Mouse (Mus musculus) CH12.LX (cell line): Measurements from ENCODE around the gene Vegfc. TPM values are rescaled to one million over a fixed set of nuclear protein-coding genes. Genes with fewer than 3 reads are reported as not detected.

Source experiments
- DNase-seq: peaks from one replicate; pipeline ENCODE4 v3.0.0-alpha.2; 2013; ENCODE audit errors: extremely low read depth
- H3K27ac ChIP-seq: 2 replicates; pipeline ENCODE4 v1.5.1; 2012; ENCODE audit warnings: low read depth, mild to moderate bottlenecking, control low read depth, moderate library complexity; ENCODE audit not compliant: insufficient read depth
- H3K27me3 ChIP-seq: replicated peaks from 2 replicates; pipeline ENCODE3; 2012; ENCODE audit warnings: inconsistent platforms
- H3K36me3 ChIP-seq, 2 experiments: replicated peaks in 1 of 2; 2 replicates each; pipeline versions ENCODE3 to v1.6.1; 2012; ENCODE audit warnings: inconsistent platforms in 1 of 2, low read length in 1 of 2, mild to moderate bottlenecking in 1 of 2, mixed read lengths in 1 of 2, moderate library complexity in 1 of 2; ENCODE audit not compliant: control insufficient read depth in 1 of 2, insufficient read depth in 1 of 2
- H3K4me1 ChIP-seq, 2 experiments: 2 replicates each; pipeline ENCODE4 v1.6.1; 2012; ENCODE audit warnings: inconsistent platforms in 1 of 2, moderate library complexity in 1 of 2; ENCODE audit not compliant: insufficient read depth in 2 of 2, control insufficient read depth in 1 of 2
- H3K4me2 ChIP-seq: 2 replicates; pipeline ENCODE4 v1.6.1; 2012; ENCODE audit warnings: low read depth, mild to moderate bottlenecking, control low read depth; ENCODE audit not compliant: poor library complexity, insufficient read depth, severe bottlenecking
- H3K4me3 ChIP-seq, 3 experiments: fragments of 150-350 bp in 1 of 3; sonication (generic) in 1 of 3; replicated peaks in 1 of 3; 2 replicates each; pipeline versions ENCODE3 to v1.5.1; 2011 to 2012; ENCODE audit warnings: low read depth in 2 of 3, low read length in 2 of 3, mild to moderate bottlenecking in 2 of 3, moderate library complexity in 2 of 3, control low read depth in 1 of 3, improper control_type of control experiment in 1 of 3, inconsistent platforms in 1 of 3, mixed read lengths in 1 of 3; ENCODE audit not compliant: poor library complexity in 1 of 3
- H3K79me2 ChIP-seq: replicated peaks from 2 replicates; pipeline ENCODE4 v1.6.1; 2012; ENCODE audit warnings: mild to moderate bottlenecking, moderate library complexity; ENCODE audit not compliant: control insufficient read depth, poor library complexity, insufficient read depth, severe bottlenecking; ENCODE audit errors: extremely low read depth
- H3K9ac ChIP-seq: 2 replicates; pipeline ENCODE4 v1.6.1; 2012; ENCODE audit warnings: low read depth, mild to moderate bottlenecking, control low read depth, moderate library complexity; ENCODE audit not compliant: insufficient read depth
- H3K9me3 ChIP-seq: replicated peaks from 2 replicates; pipeline ENCODE3; 2012; ENCODE audit warnings: low read length, inconsistent platforms, mixed read lengths
- BHLHE40 ChIP-seq: IDR thresholded peaks from 2 replicates; pipeline ENCODE4 v1.6.1; 2011; ENCODE audit warnings: mild to moderate bottlenecking, low read depth, low read length, improper control_type of control experiment
- CHD2 ChIP-seq: IDR thresholded peaks from 2 replicates; pipeline ENCODE4 v1.6.1; 2011; ENCODE audit warnings: low read length, improper control_type of control experiment
- CTCF ChIP-seq, 2 experiments: IDR thresholded peaks in 1 of 2; conservative IDR thresholded peaks in 1 of 2; 2 replicates each; pipeline ENCODE4 v1.5.1; 2011 to 2012; ENCODE audit warnings: low read depth in 2 of 2, low read length in 2 of 2, improper control_type of control experiment in 1 of 2, inconsistent platforms in 1 of 2, mild to moderate bottlenecking in 1 of 2, moderate library complexity in 1 of 2
- E2F4 ChIP-seq: IDR thresholded peaks from 2 replicates; pipeline ENCODE4 v1.6.1; 2011; ENCODE audit warnings: low read depth, low read length, improper control_type of control experiment; ENCODE audit not compliant: insufficient replicate concordance
- EP300 ChIP-seq: IDR thresholded peaks from 2 replicates; pipeline ENCODE4 v1.6.1; 2011; ENCODE audit warnings: low read length, improper control_type of control experiment
- GABPA ChIP-seq: IDR thresholded peaks from 2 replicates; pipeline ENCODE4 v1.6.1; 2012; ENCODE audit warnings: low read depth, low read length, improper control_type of control experiment, inconsistent platforms; ENCODE audit not compliant: insufficient replicate concordance
- IRF4 ChIP-seq: IDR thresholded peaks from 2 replicates; pipeline ENCODE4 v1.6.1; 2014; ENCODE audit warnings: low read depth, mild to moderate bottlenecking, inconsistent platforms, low read length, improper control_type of control experiment
- KAT2A ChIP-seq: IDR thresholded peaks from 2 replicates; pipeline ENCODE4 v1.6.1; 2012; ENCODE audit warnings: low read length, improper control_type of control experiment, inconsistent platforms; ENCODE audit not compliant: insufficient replicate concordance
- MAFK ChIP-seq: IDR thresholded peaks from 2 replicates; pipeline ENCODE4 v1.6.1; 2011; ENCODE audit warnings: low read length, improper control_type of control experiment; ENCODE audit not compliant: insufficient replicate concordance
- MAX ChIP-seq: IDR thresholded peaks from 2 replicates; pipeline ENCODE4 v1.6.1; 2011; ENCODE audit warnings: low read length, improper control_type of control experiment
- NELFE ChIP-seq: IDR thresholded peaks from 2 replicates; pipeline ENCODE4 v1.6.1; 2011; ENCODE audit warnings: low read depth, low read length, improper control_type of control experiment
- NRF1 ChIP-seq: IDR thresholded peaks from 2 replicates; pipeline ENCODE4 v1.6.1; 2014; ENCODE audit warnings: low read depth, mild to moderate bottlenecking, inconsistent platforms, low read length, improper control_type of control experiment, moderate library complexity
- SIN3A ChIP-seq: IDR thresholded peaks from 2 replicates; pipeline ENCODE4 v1.6.1; 2012; ENCODE audit warnings: low read length, improper control_type of control experiment, inconsistent platforms
- TBP ChIP-seq: conservative IDR thresholded peaks from 2 replicates; pipeline ENCODE4 v1.6.1; 2011; ENCODE audit warnings: low read depth, low read length, improper control_type of control experiment
- UBTF ChIP-seq: IDR thresholded peaks from 2 replicates; pipeline ENCODE4 v1.6.1; 2012; ENCODE audit warnings: low read depth, mild to moderate bottlenecking, inconsistent platforms, low read length, improper control_type of control experiment, moderate library complexity
- ZC3H11A ChIP-seq: IDR thresholded peaks from 2 replicates; pipeline ENCODE4 v1.6.1; 2012; ENCODE audit warnings: low read depth, mild to moderate bottlenecking, inconsistent platforms, low read length, improper control_type of control experiment
- dilution Hi-C: fragments of 300-500 bp; cut with MboI; formaldehyde crosslinking; loops from 2 replicates; pipeline ENCODE4 v1.14.3; 2020; ENCODE audit warnings: low sequenced_read_pairs; ENCODE audit not compliant: extremely low pct_unique_long_range_greater_than_20kb, extremely low pct_ligation_motif_present
- in situ Hi-C: fragments of 300-500 bp; cut with MboI; formaldehyde crosslinking; loops from 3 replicates; pipeline ENCODE4 v1.14.3; 2019; ENCODE audit warnings: low sequenced_read_pairs, low pct_ligation_motif_present, low pct_unique_long_range_greater_than_20kb, mixed read lengths
- polyA plus RNA-seq: library from polyadenylated mRNA; unstranded; fragments of >175 nt; gene quantifications from 2 replicates; pipeline ENCODE4 v1.2.1, GENCODE M21; 2012; ENCODE audit warnings: low read depth; ENCODE audit not compliant: insufficient read length
- total RNA-seq, 2 experiments: library from RNA; depleted of rRNA; stranded (reverse); fragments of 300-350 nt in 1 of 2; fragments of >200 nt in 1 of 2; gene quantifications; 2 replicates each; pipeline ENCODE4 v1.2.3; 2012 to 2014

Gene Vegfc
- total and polyA plus RNA-seq, 3 experiments, result not detected

DNA sequence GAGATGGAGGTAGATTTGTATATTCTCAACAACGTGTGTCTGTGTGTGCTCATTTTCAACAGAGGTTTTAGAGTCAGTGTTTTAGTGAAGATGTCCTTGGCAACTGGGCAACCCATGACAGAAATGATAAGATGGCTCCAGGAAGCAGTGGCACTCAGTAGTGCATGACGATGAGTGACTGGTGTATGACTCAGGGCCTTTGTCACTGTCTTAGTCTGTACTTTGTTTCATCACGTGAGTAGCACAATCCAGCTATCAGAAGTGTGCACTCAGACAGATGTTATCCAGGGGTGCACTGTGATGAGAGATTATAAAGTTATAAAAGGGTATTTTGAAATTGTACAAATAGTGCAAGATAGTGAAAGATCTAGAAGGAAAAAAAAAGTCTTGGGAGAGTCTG is 44.5 kb downstream of the Vegfc start:
- no peaks in the 10 kb centered on the region for H3K27me3 ChIP-seq
- dilution Hi-C loops, result no loop called here
- no peaks in the 10 kb centered on the region for H3K79me2 ChIP-seq
- no peak overlapping the region for H3K27ac ChIP-seq
- no peak overlapping the region for H3K9ac ChIP-seq
- H3K36me3 ChIP-seq, result no peaks in the 10 kb centered on the region
- TF ChIP-seq TBP, result no peak
- no peak for TF ChIP-seq CHD2
- TF ChIP-seq SIN3A, result no peak
- TF ChIP-seq ZC3H11A, result no peak
- TF ChIP-seq E2F4, result no peak
- TF ChIP-seq CTCF (conservative IDR thresholded peaks at IDR 0.05 in 1 of 2, IDR thresholded peaks at IDR 0.05 in 1 of 2; ENCODE audit: low read depth in 2 of 2, low read length in 2 of 2), result no peak
- no peak for TF ChIP-seq NELFE
- TF ChIP-seq BHLHE40, result peak; percentile 42; the same call in 1 of the 2 replicates
- TF ChIP-seq, all 38 proteins: peak for 1
- no peak overlapping the region for H3K4me2 ChIP-seq
- no peaks in the 10 kb centered on the region for H3K4me1 ChIP-seq
- H3K9me3 ChIP-seq, result no peaks in the 10 kb centered on the region
- no peak overlapping the region for H3K4me3 ChIP-seq
- DNase-seq, result peak; percentile 11
- in situ Hi-C loops, result no loop called here

DNA sequence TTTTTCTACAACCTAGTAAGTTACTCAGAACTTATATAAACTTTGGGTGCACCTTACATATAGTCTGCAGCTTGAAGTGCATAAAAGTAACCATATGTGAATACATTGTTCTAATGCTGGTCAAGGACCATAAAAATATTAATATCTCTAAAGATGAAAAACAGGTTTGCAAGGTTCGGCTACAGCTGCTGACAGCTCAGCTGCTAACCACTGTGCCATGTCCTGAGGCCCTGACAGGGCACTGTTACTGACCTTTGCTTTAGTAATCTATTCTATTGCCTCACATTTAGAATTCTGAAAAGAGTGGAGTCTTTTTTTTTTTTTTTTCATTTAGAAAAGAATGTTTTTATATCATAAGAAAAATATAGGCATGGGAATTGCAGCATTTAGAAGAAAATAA is 44.9 kb downstream of the Vegfc start:
- no peak overlapping the region for H3K4me2 ChIP-seq
- no peak overlapping the region for H3K9ac ChIP-seq
- H3K27me3 ChIP-seq, result no peaks in the 10 kb centered on the region
- TF ChIP-seq KAT2A (no peak), GABPA (no peak), MAX (no peak), UBTF (no peak), NELFE (no peak), CHD2 (no peak), EP300 (no peak), IRF4 (no peak), CTCF (conservative IDR thresholded peaks at IDR 0.05 in 1 of 2, IDR thresholded peaks at IDR 0.05 in 1 of 2; ENCODE audit: low read depth in 2 of 2, low read length in 2 of 2) (no peak), MAFK (no peak), E2F4 (no peak), NRF1 (no peak)
- no peaks in the 10 kb centered on the region for H3K9me3 ChIP-seq
- H3K4me3 ChIP-seq, result no peak overlapping the region
- in situ Hi-C loops, result no loop called here
- dilution Hi-C loops, result no loop called here
- no peak overlapping the region for H3K27ac ChIP-seq
- no peak for DNase-seq
- H3K36me3 ChIP-seq, result no peaks in the 10 kb centered on the region
- H3K4me1 ChIP-seq, result no peaks in the 10 kb centered on the region
- H3K79me2 ChIP-seq, result no peaks in the 10 kb centered on the region
